Mouse (Mus musculus): ENCODE data around the gene Olfr1414.
"Not testable (repeated sequence)": the region's sequence is repeated elsewhere in the genome, so short reads cannot be mapped to it uniquely, and the experiment has no call there.

The Olfr1414 gene

DNA sequence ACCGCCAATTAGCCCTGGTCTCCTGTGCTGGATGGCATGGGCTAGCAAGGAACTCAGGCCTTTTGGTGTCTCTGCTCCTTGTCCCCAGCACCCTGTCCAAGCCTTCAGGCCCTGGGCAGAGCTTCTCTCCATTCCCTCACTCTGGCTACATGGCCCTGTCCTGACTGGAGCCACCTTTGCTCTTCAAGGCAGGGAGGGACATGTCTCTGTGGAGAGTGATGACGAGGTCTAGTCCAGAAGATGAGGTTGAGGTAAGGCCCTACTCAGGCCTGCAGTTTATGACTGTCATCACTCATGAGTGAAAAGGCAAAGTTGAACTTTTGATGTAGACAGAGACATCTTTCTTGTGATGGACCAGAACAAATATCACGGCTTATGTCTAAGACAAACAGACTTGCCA is at the start of gene Olfr1414:
Gene Olfr1414 (minus strand): TSS at position 101 of the 400 bp plus-strand sequence.
- DNase-seq = no peak

GRCm38 (mm10) chr1:92545929-92546328 is 27.5 kb upstream of the Olfr1414 start:
- DNase-seq = no peak

GRCm38 (mm10) chr1:92539071-92539470 is 20.6 kb upstream of the Olfr1414 start:
- no peak for DNase-seq

- no peak for DNase-seq
These were observed 18.5 kb upstream of the Olfr1414 start for GRCm38 (mm10) chr1:92536972-92537371.

GRCm38 (mm10) chr1:92523764-92524163 is 5.3 kb upstream of the Olfr1414 start:
- no peak for DNase-seq

DNA sequence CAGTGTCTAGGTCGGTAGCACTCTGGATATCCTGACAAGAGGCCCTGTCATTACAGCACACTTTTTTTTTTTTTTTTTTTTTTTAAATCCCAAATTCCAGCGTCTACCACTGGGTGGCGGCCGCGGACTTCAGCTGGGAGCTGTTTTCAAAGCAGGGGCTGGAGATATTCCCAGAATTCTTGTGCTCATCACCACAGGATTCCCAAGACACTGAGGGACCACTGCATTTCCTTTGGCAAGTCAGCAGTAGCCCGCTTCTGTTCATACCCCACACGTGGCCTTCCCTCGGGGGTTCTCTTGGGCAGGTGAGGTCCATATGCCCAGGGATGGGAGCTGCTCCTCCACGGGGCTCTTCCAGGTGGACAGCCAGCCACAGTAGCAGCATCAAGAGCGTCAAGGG is 2.9 kb upstream of the Olfr1414 start:
- peak; percentile 78 for DNase-seq

DNA sequence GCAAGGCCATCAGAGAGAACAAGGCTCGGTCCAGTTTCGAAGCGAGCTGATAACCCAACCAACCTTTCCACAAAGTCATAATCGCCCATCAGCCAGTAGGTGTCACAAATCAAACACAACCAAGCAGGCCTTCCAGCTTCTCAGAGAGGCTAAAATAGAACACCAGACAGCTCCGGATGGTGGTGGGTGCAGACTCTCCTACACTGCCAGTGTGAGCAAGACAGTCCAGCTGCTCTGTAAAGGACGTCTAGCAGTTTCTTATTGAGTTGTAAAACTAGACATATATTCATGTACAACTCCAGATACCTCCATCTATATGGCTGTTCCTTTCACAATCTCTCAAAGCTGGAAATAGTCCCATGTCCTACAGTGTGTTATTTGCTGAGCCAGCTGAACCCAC is 585 bp upstream of the Olfr1414 start:
- no peak for DNase-seq

DNA sequence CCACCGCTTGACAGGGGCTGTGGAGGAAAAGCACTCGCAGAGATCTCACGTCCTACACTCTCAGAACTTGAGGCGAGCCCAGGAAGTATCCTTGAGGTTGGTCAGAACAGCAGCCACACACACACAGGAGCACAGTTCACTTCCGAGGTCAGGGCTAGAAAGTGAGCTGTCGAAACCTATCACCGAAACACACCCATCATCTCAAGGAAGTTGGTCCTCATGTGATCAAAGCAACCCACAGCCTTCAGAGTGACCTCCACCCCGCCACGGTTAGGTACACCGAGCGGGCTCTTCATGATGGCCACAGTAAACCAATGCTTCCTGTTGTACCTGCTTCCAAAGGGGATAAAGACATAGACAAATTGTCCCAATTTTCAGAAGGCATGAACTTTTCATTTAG is 3.1 kb downstream of the Olfr1414 start:
- DNase-seq = no peak

DNA sequence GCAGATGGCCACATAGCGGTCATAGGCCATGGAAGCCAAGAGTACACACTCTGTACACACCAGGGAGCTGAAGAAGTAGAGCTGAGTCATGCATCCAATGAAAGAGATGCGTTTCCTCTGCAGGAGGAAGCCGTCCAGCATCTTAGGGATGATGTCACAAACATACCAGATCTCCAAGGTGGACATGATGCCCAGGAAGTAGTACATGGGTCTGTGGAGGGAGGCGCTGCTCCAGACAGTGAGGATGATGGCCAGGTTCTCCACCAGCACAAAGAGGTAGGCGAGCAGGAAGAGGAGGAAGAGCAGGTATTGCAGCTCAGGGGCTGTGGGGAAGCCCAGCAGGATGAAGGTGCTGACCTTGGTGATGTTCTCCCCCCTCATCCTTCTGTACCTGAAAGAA is 6.8 kb downstream of the Olfr1414 start:
- DNase-seq = not testable (repeated sequence)

DNA sequence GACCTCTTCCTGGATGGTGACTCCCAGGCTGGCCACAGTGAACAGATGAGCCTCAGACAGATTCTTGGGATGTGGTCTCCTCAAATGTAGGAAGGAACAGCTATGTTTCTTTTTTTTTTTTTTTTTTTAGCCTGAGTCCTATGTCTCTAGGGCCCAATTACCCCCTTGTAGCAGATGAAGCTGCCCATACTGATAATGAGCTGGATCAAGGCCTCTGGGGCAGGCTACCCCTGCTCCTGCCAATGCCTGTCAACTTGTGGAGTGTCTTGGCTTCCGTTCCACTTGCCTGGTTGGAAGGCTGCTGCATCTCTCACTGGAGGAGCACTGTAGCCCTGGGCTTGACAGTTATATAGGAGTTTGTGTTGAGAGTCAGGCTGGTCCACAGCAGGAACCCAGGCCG is 22.5 kb downstream of the Olfr1414 start, which contains the start of gene Olfr1415:
Gene Olfr1415 (minus strand): TSS at position 101 of the 400 bp plus-strand sequence.
- DNase-seq = no peak

DNA sequence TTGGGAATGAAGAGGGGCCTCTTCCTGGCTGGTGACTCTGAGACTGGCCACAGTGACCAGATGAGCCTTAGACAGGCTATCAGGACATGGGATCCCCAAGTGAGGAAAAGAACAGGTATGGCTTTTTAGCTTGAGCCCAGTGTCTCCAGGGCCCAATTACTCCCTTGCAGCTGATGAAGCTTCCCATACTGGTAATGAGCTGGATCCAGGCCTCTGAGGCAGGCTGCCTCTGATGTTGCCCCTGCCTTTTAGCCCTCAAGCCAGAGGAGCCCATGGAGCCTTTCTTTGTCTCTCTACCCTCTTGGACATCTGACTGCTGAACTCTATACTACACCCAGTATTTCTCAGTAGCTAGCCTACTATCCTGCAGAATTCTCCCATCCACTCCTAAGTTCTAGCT is 33.4 kb downstream of the Olfr1414 start, which contains the start of gene Olfr1416:
Gene Olfr1416 (minus strand): TSS at position 101 of the 400 bp plus-strand sequence.
- DNase-seq = no peak

- no peak for DNase-seq
These were observed 44.3 kb downstream of the Olfr1414 start for GRCm38 (mm10) chr1:92474066-92474578.

- DNase-seq = peak; percentile 97
These were observed 45.1 kb downstream of the Olfr1414 start, which contains the start of gene Ndufa10 for GRCm38 (mm10) chr1:92473165-92474041. Gene Ndufa10 (minus strand): TSS chr1:92473860.

- DNase-seq = no peak
These were observed 49.6 kb downstream of the Olfr1414 start for GRCm38 (mm10) chr1:92468891-92469290.

DNA sequence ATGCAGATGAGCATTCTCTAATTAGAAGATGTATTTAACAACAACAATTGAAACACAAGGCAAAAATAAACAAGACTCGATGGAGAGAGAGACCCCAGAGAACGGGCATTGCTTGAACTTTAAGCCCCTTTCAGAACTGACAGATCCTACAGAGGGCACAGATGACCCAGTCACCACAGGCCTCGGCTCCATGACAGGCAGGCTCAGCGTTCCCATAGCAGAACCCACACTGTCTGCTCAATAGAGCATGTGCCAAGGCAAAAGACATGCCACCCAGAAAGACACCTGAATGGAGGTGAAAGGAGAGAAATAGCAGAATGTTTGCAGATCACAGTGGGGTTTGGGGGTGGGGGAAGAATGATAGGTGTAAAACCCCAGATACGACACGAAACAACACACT is 60.0 kb downstream of the Olfr1414 start:
- no peak for DNase-seq

GRCm38 (mm10) chr1:92457758-92458157 is 60.7 kb downstream of the Olfr1414 start:
- no peak for DNase-seq

Measured in right cerebral cortex, postnatal 4 days (tissue).